In the genomic region with DNA sequence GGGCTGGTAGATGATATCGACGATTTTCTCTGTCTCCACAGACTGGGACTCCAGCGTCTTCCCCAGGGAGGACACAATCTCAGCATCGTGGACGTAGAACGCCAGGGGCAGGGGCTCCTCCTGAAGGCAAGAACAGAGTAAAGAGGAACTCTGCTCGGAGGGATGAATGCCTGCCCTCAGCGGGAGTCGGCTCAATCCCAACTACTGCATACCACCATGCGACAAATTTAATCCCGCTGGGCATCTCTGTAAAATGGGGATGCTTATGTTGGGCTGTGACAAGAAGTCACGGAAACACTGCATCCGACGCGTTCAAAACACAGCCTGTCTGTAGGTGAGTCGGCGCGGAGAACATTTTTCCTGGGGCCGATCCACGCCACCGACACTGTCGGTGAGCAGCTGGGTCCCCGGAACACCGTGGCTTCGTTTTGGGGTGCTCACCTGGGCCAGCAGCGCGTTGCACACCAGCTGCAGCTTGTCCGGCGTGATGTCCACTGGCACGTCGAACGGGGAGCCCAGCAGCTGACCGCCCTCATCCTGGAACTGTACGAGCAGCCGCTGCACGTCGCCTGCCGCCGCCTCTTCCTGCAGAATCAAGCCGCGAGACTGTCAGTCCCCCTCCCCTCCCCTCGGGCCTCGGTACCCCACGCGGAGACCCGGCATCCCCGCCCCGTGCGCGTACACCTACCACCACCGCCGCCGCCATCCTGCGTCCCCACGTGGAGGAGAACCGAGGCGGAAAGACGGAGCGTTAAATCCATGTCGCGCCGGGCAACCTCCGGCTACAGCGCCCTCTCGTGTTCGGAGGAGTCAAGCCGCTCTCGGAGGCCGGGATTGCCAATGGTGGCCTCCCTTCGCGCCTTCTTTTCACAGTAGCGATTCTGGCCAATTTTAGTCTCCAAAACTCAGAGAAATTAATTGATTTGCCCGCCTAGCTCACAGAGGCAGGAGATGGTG, we compare ENCODE assay signal across 8 mouse cellular contexts. TPM values are rescaled to one million over a fixed set of nuclear protein-coding genes. Genes with fewer than 3 reads are reported as not detected.
DNase-seq lines count a peak whose midpoint lies in the region; ATAC-seq and TF ChIP-seq lines count a peak whose summit lies in the region.

Gene Nle1, minus strand, starts transcription at position 761 of the 957 bp plus-strand sequence.

- H3K4me2 ChIP-seq in embryonic facial prominence, embryonic 14.5 days (ENCODE audit: low read depth, low read length): peak within 1 kb of the TSS; percentile 80
- H3K4me2 ChIP-seq in limb, embryonic 14.5 days (replicated peaks; ENCODE audit: low read depth, low read length, severe bottlenecking): peak within 1 kb of the TSS; percentile 74
- peak within 1 kb of the TSS; percentile 78 for H3K4me2 ChIP-seq in midbrain, postnatal 0 days (ENCODE audit: low read depth, low read length, poor library complexity, severe bottlenecking)

- WGBS in embryonic facial prominence, embryonic 14.5 days: under 1% methylated on average over 58 of the region's 73 CpGs
- WGBS in limb, embryonic 14.5 days: 2% methylated on average over 55 of the region's 73 CpGs
- 2% methylated on average over 68 of the region's 73 CpGs for WGBS in midbrain, postnatal 0 days

- H3K9me3 ChIP-seq in embryonic facial prominence, embryonic 14.5 days (ENCODE audit: control insufficient read depth, low read length): no peaks in the 10 kb centered on the region
- no peaks in the 10 kb centered on the region for H3K9me3 ChIP-seq in limb, embryonic 14.5 days (ENCODE audit: control insufficient read depth, low read length)
- H3K9me3 ChIP-seq in midbrain, postnatal 0 days (ENCODE audit: low read length): no peaks in the 10 kb centered on the region

- H3K27ac ChIP-seq in embryonic facial prominence, embryonic 14.5 days (replicated peaks; ENCODE audit: low read depth, low read length): no peak within 1 kb of the TSS
- no peak within 1 kb of the TSS for H3K27ac ChIP-seq in limb, embryonic 14.5 days (replicated peaks; ENCODE audit: low read depth, low read length)
- H3K27ac ChIP-seq in midbrain, postnatal 0 days (ENCODE audit: low read depth, low read length): peak within 1 kb of the TSS; percentile 21

- TF ChIP-seq CTCF in midbrain, postnatal 0 days (IDR thresholded peaks at IDR 0.05): peak; percentile 98

- peak within 1 kb of the TSS; percentile 86 for H3K9ac ChIP-seq in embryonic facial prominence, embryonic 14.5 days (ENCODE audit: low read depth, low read length)
- peak within 1 kb of the TSS; percentile 81 for H3K9ac ChIP-seq in limb, embryonic 14.5 days (ENCODE audit: low read depth, low read length, severe bottlenecking)
- peak within 1 kb of the TSS; percentile 64 for H3K9ac ChIP-seq in midbrain, postnatal 0 days (replicated peaks; ENCODE audit: low read length, poor library complexity, severe bottlenecking)

- H3K27me3 ChIP-seq in embryonic facial prominence, embryonic 14.5 days (replicated peaks; ENCODE audit: control insufficient read depth, insufficient read depth, low read length): no peaks in the 10 kb centered on the region
- no peaks in the 10 kb centered on the region; the same call in 1 of the 2 replicates for H3K27me3 ChIP-seq in limb, embryonic 14.5 days (ENCODE audit: control insufficient read depth, insufficient read depth, low read length)
- H3K27me3 ChIP-seq in midbrain, postnatal 0 days (ENCODE audit: insufficient read depth, low read length): 0 out of 2 replicates have a peak, but pooled peaks cover 1% of the 10 kb centered on the region

- TF ChIP-seq POLR2A in limb, embryonic 14.5 days (IDR thresholded peaks at IDR 0.05; ENCODE audit: borderline replicate concordance, extremely low read depth, insufficient read depth, insufficient read length): peak; percentile 68; the same call in 1 of the 2 replicates

- H3K36me3 ChIP-seq in embryonic facial prominence, embryonic 14.5 days (ENCODE audit: control insufficient read depth, insufficient read depth, low read length): peaks cover 39% of the 10 kb centered on the region
- peaks cover 31% of the 10 kb centered on the region for H3K36me3 ChIP-seq in limb, embryonic 14.5 days (ENCODE audit: control insufficient read depth, insufficient read depth, low read length)
- H3K36me3 ChIP-seq in midbrain, postnatal 0 days (ENCODE audit: insufficient read depth, low read length): peaks cover 31% of the 10 kb centered on the region

- peak; percentile 84 for DNase-seq in 3T3-L1 (ENCODE audit: low read depth, low spot score)
- peak; percentile 89 to 90 for DNase-seq in adrenal gland, postnatal 4 days (ENCODE audit: low spot score in 2 of 2)
- DNase-seq in embryonic facial prominence, embryonic 14.5 days (ENCODE audit: low spot score): peak; percentile 93
- DNase-seq in heart, adult 8-10 months (ENCODE audit: low spot score): peak; percentile 91
- peak; percentile 89 for DNase-seq in kidney, adult 9 months
- DNase-seq in limb, embryonic 14.5 days (ENCODE audit: low spot score): peak; percentile 88
- DNase-seq in midbrain, postnatal 0 days (ENCODE audit: low spot score): peak; percentile 94
- peak; percentile 87 to 95 for DNase-seq in spleen, postnatal 14 days (ENCODE audit: low spot score in 2 of 2)

- 0 out of 2 replicates have a peak, but pooled peaks cover 5% of the 10 kb centered on the region for H3K4me1 ChIP-seq in embryonic facial prominence, embryonic 14.5 days (ENCODE audit: control insufficient read depth, insufficient read depth, low read length)
- H3K4me1 ChIP-seq in limb, embryonic 14.5 days (ENCODE audit: control insufficient read depth, insufficient read depth, low read length): peaks cover 6% of the 10 kb centered on the region
- 0 out of 2 replicates have a peak, but pooled peaks cover 6% of the 10 kb centered on the region for H3K4me1 ChIP-seq in midbrain, postnatal 0 days (ENCODE audit: insufficient read depth, low read length)

- peak; percentile 81 for ATAC-seq in embryonic facial prominence, embryonic 14.5 days (ENCODE audit: low read depth)
- peak; percentile 67 for ATAC-seq in limb, embryonic 14.5 days (ENCODE audit: low FRiP score, low read depth)
- peak; percentile 87 for ATAC-seq in midbrain, postnatal 0 days (ENCODE audit: low FRiP score)

- peak within 1 kb of the TSS; percentile 85 for H3K4me3 ChIP-seq in embryonic facial prominence, embryonic 14.5 days (ENCODE audit: low read depth, low read length)
- peak within 1 kb of the TSS; percentile 87 for H3K4me3 ChIP-seq in limb, embryonic 14.5 days (replicated peaks; ENCODE audit: low read length)
- peak within 1 kb of the TSS; percentile 80 for H3K4me3 ChIP-seq in midbrain, postnatal 0 days (ENCODE audit: low read depth, low read length)

RNA-seq across cellular contexts. Expression of gene Nle1, which starts in this region (rescaled TPM):
- 10 to 100 TPM; 30.7 to 33.4 TPM for total RNA-seq in adrenal gland, postnatal 4 days (2021)
- 24.3 and 30.7 TPM in 2 replicates for polyA plus RNA-seq in embryonic facial prominence, embryonic 14.5 days (2014; fragmentation: Nextera tagmentation; extraction: Ambion mirVana)
- total RNA-seq in heart, adult 8-10 months (2022): 10 to 100 TPM in 2 of 4 experiments, 1 to 10 TPM in 2; 7.0 to 13.0 (median 9.7) TPM
- polyA plus RNA-seq in limb, embryonic 14.5 days (2012; rRNA removed): 81.6 and 98.3 TPM in 2 replicates
- 30.0 and 35.0 TPM in 2 replicates for polyA plus RNA-seq in limb, embryonic 14.5 days (2014; fragmentation: Nextera tagmentation; extraction: Ambion mirVana)
- 24.9 and 28.7 TPM in 2 replicates for total RNA-seq in midbrain, postnatal 0 days (2014; rRNA removed)
- 29.8 and 30.1 TPM in 2 replicates for polyA plus RNA-seq in midbrain, postnatal 0 days (2015; fragmentation: Nextera tagmentation; extraction: Ambion mirVana)
